Mouse (Mus musculus): ENCODE measurements around the gene Npc1l1. TPM values are rescaled to one million over a fixed set of nuclear protein-coding genes. Genes with fewer than 3 reads are reported as not detected.

The Npc1l1 gene
- total RNA-seq, 2 experiments from 2014 or later: not detected

DNA sequence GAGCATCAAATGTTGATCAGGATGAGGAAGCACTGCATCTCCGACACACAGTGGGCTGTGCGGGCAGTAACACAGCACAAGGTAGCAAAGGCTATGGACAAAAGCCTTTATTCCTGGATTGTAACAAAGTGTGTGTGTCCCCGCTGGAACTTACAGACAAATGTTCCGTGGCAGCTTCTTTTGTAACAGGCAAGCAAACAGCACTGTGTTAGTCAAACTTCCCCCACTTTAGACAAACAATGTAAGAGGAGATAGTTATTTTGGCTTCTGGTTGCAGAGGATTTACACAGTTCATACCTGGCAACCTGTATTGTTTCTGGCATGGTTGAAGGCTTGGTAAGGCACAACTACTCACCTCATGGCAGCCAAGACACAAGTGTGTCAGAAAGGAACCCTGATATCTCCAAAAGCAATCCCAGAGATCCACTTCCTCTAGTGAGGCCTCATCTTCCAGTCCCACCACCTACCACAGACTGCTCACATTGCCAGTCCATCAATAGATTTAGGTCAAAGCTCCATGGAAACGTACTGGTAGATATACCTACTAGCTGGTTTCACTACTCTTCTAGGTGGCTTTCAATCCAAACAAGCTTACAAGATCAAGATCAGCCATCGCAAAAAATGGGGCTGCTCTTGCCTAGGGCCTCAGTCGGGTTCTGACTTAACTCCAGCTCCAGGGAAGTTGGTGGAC lies 64.4 kb downstream of the Npc1l1 start:
- ATAC-seq (ENCODE audit: poor library complexity, severe bottlenecking): no peak

DNA sequence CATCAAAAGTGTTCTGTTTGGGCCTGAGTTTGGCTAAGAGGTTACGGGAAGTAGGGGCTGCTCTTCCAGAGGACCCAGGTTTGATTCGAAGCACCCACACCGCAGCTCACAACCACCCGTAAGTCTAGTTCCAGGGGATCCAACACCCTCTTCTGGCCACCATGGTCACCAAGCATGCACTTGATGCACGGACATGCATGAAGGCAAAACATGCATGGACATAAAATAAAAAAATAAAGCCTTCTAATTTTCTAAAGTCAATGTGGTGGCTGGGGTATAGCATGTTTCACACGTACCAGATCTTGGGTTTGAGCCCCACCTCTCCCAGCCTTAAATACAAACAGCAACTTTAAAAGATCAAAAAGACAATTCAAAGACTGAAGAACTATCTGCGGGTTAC lies 65.2 kb downstream of the Npc1l1 start:
- ATAC-seq (ENCODE audit: poor library complexity, severe bottlenecking): no peak

DNA sequence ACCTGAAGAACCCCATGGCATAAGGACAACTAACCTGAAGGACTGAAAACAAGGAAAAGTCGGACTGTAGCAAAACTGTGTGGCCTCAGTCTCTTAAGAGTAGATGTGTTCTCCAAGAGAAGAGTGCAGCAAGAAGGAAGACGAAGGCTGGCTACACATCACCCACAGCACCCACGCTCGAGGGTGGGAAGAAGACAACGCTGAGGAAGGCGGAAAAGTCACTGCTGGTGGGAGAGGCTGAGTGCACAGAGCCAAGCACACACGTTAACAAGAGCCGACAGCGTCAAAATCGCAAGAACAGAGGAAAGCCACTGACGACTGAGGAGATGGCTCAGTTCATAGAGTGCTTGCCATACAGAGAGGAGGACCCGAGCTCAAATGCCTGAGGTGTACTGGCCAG lies 66.2 kb downstream of the Npc1l1 start:
- no peak for ATAC-seq (ENCODE audit: poor library complexity, severe bottlenecking)

DNA sequence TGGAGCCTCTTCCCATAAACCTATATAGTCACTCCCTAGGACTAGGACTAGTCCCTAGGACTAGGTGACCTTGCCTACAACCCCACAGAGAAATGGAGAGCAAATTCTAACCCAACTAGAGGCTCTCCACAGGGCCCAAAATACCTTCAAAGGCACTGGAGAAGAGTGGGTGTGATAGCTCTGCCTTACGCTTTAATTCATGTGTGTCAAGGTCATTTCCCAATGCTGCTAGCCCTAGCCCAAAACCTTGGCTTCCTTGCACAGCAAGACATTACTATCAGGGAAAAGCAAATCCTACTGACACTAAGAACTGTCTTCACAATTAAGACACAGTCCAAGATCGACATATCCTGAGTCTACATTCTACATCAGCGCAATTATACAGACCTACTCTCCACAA lies 66.9 kb downstream of the Npc1l1 start:
- ATAC-seq (ENCODE audit: poor library complexity, severe bottlenecking): no peak

DNA sequence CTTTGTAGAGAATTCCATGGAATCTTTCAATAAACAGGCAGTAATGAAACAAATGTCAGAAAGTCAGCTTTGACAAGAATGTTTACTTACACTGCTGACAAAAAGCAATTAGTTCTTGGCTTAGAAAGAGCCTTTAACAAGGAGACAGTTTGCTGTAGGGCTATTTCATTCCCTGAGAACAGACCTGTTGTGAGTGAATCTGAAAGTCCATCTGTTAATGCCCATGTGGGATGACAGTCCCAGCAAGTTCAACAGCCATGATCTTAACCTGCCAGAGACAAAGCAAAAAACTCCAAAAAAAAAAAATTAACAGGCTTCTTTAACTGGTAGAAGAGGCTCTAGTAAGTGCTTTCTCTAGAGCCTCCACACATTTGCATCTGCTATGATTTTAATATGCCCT lies 68.4 kb downstream of the Npc1l1 start:
- no peak for ATAC-seq (ENCODE audit: poor library complexity, severe bottlenecking)

Other genes starting within 250 kb of the Npc1l1 start
- gene Camk2b, start 163.8 kb downstream of the Npc1l1 start, total RNA-seq (2015): 0.38 and 0.71 TPM in 2 replicates
- gene Camk2b, start 163.8 kb downstream of the Npc1l1 start, total RNA-seq (2017): 0.59 and 1.3 TPM in 2 replicates
- gene A730071L15Rik, start 30.1 kb downstream of the Npc1l1 start, total RNA-seq (2015): 0.09 and 0.57 TPM in 2 replicates
- gene A730071L15Rik, start 30.1 kb downstream of the Npc1l1 start, total RNA-seq (2017): not detected in 2 replicates
- gene Nudcd3, start 29.7 kb downstream of the Npc1l1 start, total RNA-seq (2015): 11.5 and 14.6 TPM in 2 replicates
- gene Nudcd3, start 29.7 kb downstream of the Npc1l1 start, total RNA-seq (2017): 25.0 and 25.6 TPM in 2 replicates
- 11.9 and 14.0 TPM in 2 replicates for gene Ddx56, start 37.6 kb upstream of the Npc1l1 start, total RNA-seq (2015)
- gene Ddx56, start 37.6 kb upstream of the Npc1l1 start, total RNA-seq (2017): 12.8 and 12.9 TPM in 2 replicates
- gene Tmed4, start 44.7 kb upstream of the Npc1l1 start, total RNA-seq (2015): 34.8 and 40.1 TPM in 2 replicates
- gene Tmed4, start 44.7 kb upstream of the Npc1l1 start, total RNA-seq (2017): 35.1 and 35.8 TPM in 2 replicates
- 92.5 and 99.3 TPM in 2 replicates for gene Ogdh, start 61.5 kb upstream of the Npc1l1 start, total RNA-seq (2015)
- gene Ogdh, start 61.5 kb upstream of the Npc1l1 start, total RNA-seq (2017): 74.2 and 90.3 TPM in 2 replicates
- gene Zmiz2, start 158.9 kb upstream of the Npc1l1 start, total RNA-seq (2015): 37.8 and 39.0 TPM in 2 replicates
- gene Zmiz2, start 158.9 kb upstream of the Npc1l1 start, total RNA-seq (2017): 7.9 and 12.6 TPM in 2 replicates
- 3,541 and 3,784 TPM in 2 replicates for gene Ppia, start 185.3 kb upstream of the Npc1l1 start, total RNA-seq (2015)
- gene Ppia, start 185.3 kb upstream of the Npc1l1 start, total RNA-seq (2017): 1,457 and 1,607 TPM in 2 replicates
- gene H2afv, start 214.3 kb upstream of the Npc1l1 start, total RNA-seq (2015): 235 and 240 TPM in 2 replicates
- gene H2afv, start 214.3 kb upstream of the Npc1l1 start, total RNA-seq (2017): 173 and 184 TPM in 2 replicates
- gene Purb, start 245.8 kb upstream of the Npc1l1 start, total RNA-seq (2015): 54.1 and 63.5 TPM in 2 replicates
- gene Purb, start 245.8 kb upstream of the Npc1l1 start, total RNA-seq (2017): 43.7 and 56.3 TPM in 2 replicates

All from megakaryocyte, adult 5-6 weeks (primary cell).